Comparison of ENCODE assay signal across 8 mouse cellular contexts in the genomic region with DNA sequence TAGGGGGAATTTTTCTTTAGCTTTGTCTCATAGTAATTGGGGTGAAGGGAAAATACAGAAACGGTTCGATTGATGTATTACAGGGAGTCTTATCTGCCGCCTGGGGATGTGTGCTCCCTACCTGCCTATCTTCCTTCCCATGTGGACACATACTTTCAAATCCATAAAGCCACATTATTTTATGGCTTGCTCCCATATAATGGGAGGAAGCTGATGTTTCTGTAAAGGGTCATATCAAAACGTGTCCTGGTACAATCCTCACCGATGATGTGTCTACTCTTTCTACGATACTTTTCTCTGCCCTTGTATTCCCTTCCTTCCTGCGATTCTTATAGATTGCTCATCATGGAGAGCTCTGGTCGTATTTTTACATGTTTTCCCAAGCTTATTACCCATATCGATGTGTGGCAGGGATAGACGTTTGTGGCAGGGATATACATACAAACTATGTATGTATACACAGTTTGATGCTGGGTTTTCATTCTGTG. TPM values are rescaled to one million over a fixed set of nuclear protein-coding genes. Genes with fewer than 3 reads are reported as not detected.
DNase-seq lines count a peak whose midpoint lies in the region; ATAC-seq and TF ChIP-seq lines count a peak whose summit lies in the region.

No protein-coding gene starts in this region.

- peak overlapping the region; percentile 83 for H3K9ac ChIP-seq in lung, embryonic 14.5 days
- H3K9ac ChIP-seq in embryonic facial prominence, embryonic 13.5 days, result peak overlapping the region; percentile 86
- peak overlapping the region; percentile 77 for H3K9ac ChIP-seq in neural tube, embryonic 15.5 days (replicated peaks)

- H3K4me3 ChIP-seq in lung, embryonic 14.5 days (ENCODE audit: low read depth, low read length), result peak overlapping the region; percentile 72
- peak overlapping the region; percentile 80 for H3K4me3 ChIP-seq in embryonic facial prominence, embryonic 13.5 days
- H3K4me3 ChIP-seq in limb, embryonic 10.5 days, result peak overlapping the region; percentile 78
- H3K4me3 ChIP-seq in neural tube, embryonic 15.5 days (replicated peaks), result peak overlapping the region; percentile 71

- peak overlapping the region; percentile 70 for H3K27ac ChIP-seq in lung, embryonic 14.5 days (ENCODE audit: low read depth)
- no peak overlapping the region for H3K27ac ChIP-seq in embryonic facial prominence, embryonic 13.5 days
- peak overlapping the region; percentile 87 for H3K27ac ChIP-seq in limb, embryonic 10.5 days
- 0 out of 2 replicates have a peak overlapping the region, but pooled peaks have one; percentile 7 for H3K27ac ChIP-seq in neural tube, embryonic 15.5 days (replicated peaks)

- WGBS in lung, embryonic 14.5 days, result 20% methylated on average over 10 of the region's 10 CpGs
- WGBS in embryonic facial prominence, embryonic 13.5 days, result 26% methylated on average over 10 of the region's 10 CpGs
- 29% methylated on average over 10 of the region's 10 CpGs for WGBS in limb, embryonic 10.5 days
- 27% methylated on average over 10 of the region's 10 CpGs for WGBS in neural tube, embryonic 15.5 days

- DNase-seq in lung, embryonic 14.5 days, result peak; percentile 18
- no peak for DNase-seq in lung, adult 18-20 months
- DNase-seq in limb, embryonic 10.5 days (ENCODE audit: low spot score), result no peak
- DNase-seq in right cerebral cortex, adult 2 months (ENCODE audit: low spot score in 2 of 2), result no peak
- no peak for DNase-seq in kidney, adult 11 months
- DNase-seq in thymus, postnatal 4 days, result no peak

- no peak for TF ChIP-seq CTCF in lung, embryonic 14.5 days (IDR thresholded peaks at IDR 0.05; ENCODE audit: low read depth)

- ATAC-seq in lung, embryonic 14.5 days (ENCODE audit: insufficient read depth), result peak; percentile 21
- ATAC-seq in embryonic facial prominence, embryonic 13.5 days (ENCODE audit: insufficient number of reproducible peaks, insufficient read depth, low FRiP score, low TSS enrichment, low read depth), result no peak
- peak; percentile 26 for ATAC-seq in neural tube, embryonic 15.5 days (ENCODE audit: low FRiP score)

- H3K4me1 ChIP-seq in lung, embryonic 14.5 days (ENCODE audit: insufficient read depth), result no peaks in the 10 kb centered on the region; the same call in 1 of the 2 replicates
- peaks cover 5% of the 10 kb centered on the region for H3K4me1 ChIP-seq in embryonic facial prominence, embryonic 13.5 days
- peaks cover 11% of the 10 kb centered on the region for H3K4me1 ChIP-seq in limb, embryonic 10.5 days
- peaks cover 11% of the 10 kb centered on the region for H3K4me1 ChIP-seq in neural tube, embryonic 15.5 days

- no peaks in the 10 kb centered on the region for H3K9me3 ChIP-seq in lung, embryonic 14.5 days (ENCODE audit: low read depth, low read length)
- H3K9me3 ChIP-seq in embryonic facial prominence, embryonic 13.5 days, result no peaks in the 10 kb centered on the region
- H3K9me3 ChIP-seq in limb, embryonic 10.5 days (replicated peaks), result no peaks in the 10 kb centered on the region
- H3K9me3 ChIP-seq in neural tube, embryonic 15.5 days (replicated peaks), result no peaks in the 10 kb centered on the region

- H3K36me3 ChIP-seq in lung, embryonic 14.5 days (ENCODE audit: insufficient read depth), result peaks cover 4% of the 10 kb centered on the region; the same call in 1 of the 2 replicates
- H3K36me3 ChIP-seq in embryonic facial prominence, embryonic 13.5 days, result 0 out of 2 replicates have a peak, but pooled peaks cover 5% of the 10 kb centered on the region
- 0 out of 2 replicates have a peak, but pooled peaks cover 4% of the 10 kb centered on the region for H3K36me3 ChIP-seq in limb, embryonic 10.5 days
- H3K36me3 ChIP-seq in neural tube, embryonic 15.5 days, result no peaks in the 10 kb centered on the region

- H3K4me2 ChIP-seq in lung, embryonic 14.5 days, result peak overlapping the region; percentile 84
- H3K4me2 ChIP-seq in embryonic facial prominence, embryonic 13.5 days, result peak overlapping the region; percentile 69
- peak overlapping the region; percentile 71 for H3K4me2 ChIP-seq in neural tube, embryonic 15.5 days

- H3K27me3 ChIP-seq in lung, embryonic 14.5 days (ENCODE audit: insufficient read depth, low read length), result no peaks in the 10 kb centered on the region
- H3K27me3 ChIP-seq in embryonic facial prominence, embryonic 13.5 days, result no peaks in the 10 kb centered on the region
- H3K27me3 ChIP-seq in limb, embryonic 10.5 days (ENCODE audit: low read depth, poor library complexity, severe bottlenecking), result no peaks in the 10 kb centered on the region
- no peaks in the 10 kb centered on the region for H3K27me3 ChIP-seq in neural tube, embryonic 15.5 days (replicated peaks)

RNA-seq across cellular contexts. Expression of gene Pex3, which starts 0.6 kb away (rescaled TPM):
- 26.8 and 27.6 TPM in 2 replicates for polyA plus RNA-seq in lung, embryonic 14.5 days (2014; fragmentation: Nextera tagmentation; extraction: Ambion mirVana)
- polyA plus RNA-seq in embryonic facial prominence, embryonic 13.5 days (2015; fragmentation: Nextera tagmentation; extraction: Ambion mirVana), result 25.2 and 28.3 TPM in 2 replicates
- 16.5 and 18.7 TPM in 2 replicates for polyA plus RNA-seq in limb, embryonic 10.5 days (2016; fragmentation: Nextera tagmentation; extraction: Ambion mirVana)
- polyA plus RNA-seq in neural tube, embryonic 15.5 days (2015; fragmentation: Nextera tagmentation; extraction: Ambion mirVana), result 25.7 and 25.8 TPM in 2 replicates

RNA-seq across cellular contexts. Expression of gene Adat2, which starts 0.8 kb away (rescaled TPM):
- polyA plus RNA-seq in lung, embryonic 14.5 days (2014; fragmentation: Nextera tagmentation; extraction: Ambion mirVana), result 6.1 and 6.6 TPM in 2 replicates
- polyA plus RNA-seq in embryonic facial prominence, embryonic 13.5 days (2015; fragmentation: Nextera tagmentation; extraction: Ambion mirVana), result 4.8 TPM in 2 replicates
- polyA plus RNA-seq in limb, embryonic 10.5 days (2016; fragmentation: Nextera tagmentation; extraction: Ambion mirVana), result 5.3 and 6.6 TPM in 2 replicates
- polyA plus RNA-seq in neural tube, embryonic 15.5 days (2015; fragmentation: Nextera tagmentation; extraction: Ambion mirVana), result 2.0 and 2.4 TPM in 2 replicates

RNA-seq across cellular contexts. Expression of gene Fuca2, which starts 54.2 kb away (rescaled TPM):
- 48.9 and 60.4 TPM in 2 replicates for polyA plus RNA-seq in lung, embryonic 14.5 days (2014; fragmentation: Nextera tagmentation; extraction: Ambion mirVana)
- 40.5 and 49.4 TPM in 2 replicates for polyA plus RNA-seq in embryonic facial prominence, embryonic 13.5 days (2015; fragmentation: Nextera tagmentation; extraction: Ambion mirVana)
- 21.3 and 23.6 TPM in 2 replicates for polyA plus RNA-seq in limb, embryonic 10.5 days (2016; fragmentation: Nextera tagmentation; extraction: Ambion mirVana)
- polyA plus RNA-seq in neural tube, embryonic 15.5 days (2015; fragmentation: Nextera tagmentation; extraction: Ambion mirVana), result 49.3 and 55.8 TPM in 2 replicates
